Mouse (Mus musculus) bone marrow macrophage, adult 2 months (primary cell): ENCODE data around the gene Gpd1l.

Experiments used
- CTCF ChIP-seq: IDR thresholded peaks from 2 replicates; pipeline ENCODE4 v1.5.1; 2012; ENCODE audit warnings: low read depth, mild to moderate bottlenecking, low read length, moderate library complexity
- POLR2A ChIP-seq: IDR thresholded peaks from 2 replicates; pipeline ENCODE4 v1.6.1; 2012; ENCODE audit warnings: mild to moderate bottlenecking, low read depth, low read length, borderline replicate concordance

DNA sequence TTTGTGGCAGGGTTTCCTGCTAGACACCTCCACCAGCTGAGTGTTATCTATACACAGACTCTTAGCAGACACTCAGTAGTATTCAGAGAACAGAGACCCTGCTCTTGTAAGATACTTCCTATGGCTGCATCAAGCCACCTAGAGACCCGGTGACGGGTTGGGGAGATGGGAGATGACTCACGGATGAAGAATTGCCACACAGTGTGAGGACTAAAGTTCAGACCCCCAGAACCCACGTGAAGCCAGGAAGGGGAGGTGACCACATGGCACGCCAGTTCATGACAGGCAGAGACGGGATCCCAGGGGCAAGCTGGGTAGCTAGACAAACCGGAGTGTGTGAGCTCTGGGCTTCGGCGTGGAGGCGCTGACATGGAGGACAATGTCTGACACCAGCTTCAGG, 8.7 kb downstream of the Gpd1l start:
- TF ChIP-seq CTCF: no peak
- TF ChIP-seq POLR2A: no peak
